Mouse (Mus musculus) thymus, adult 2 months (tissue): ENCODE measurements at regions not wholly inside any gene's neighbourhood (a gene's known extent, or its start where the extent isn't known, plus 50 kb on each side); places are given as distances from the start of the nearest gene placed in this dataset.

Experiments used
- DNase-seq: peaks from one replicate; pipeline ENCODE4 v3.0.0; 2021
- H3K27ac ChIP-seq: fragments of 200-500 bp; 2 replicates; pipeline ENCODE4 v1.5.1; 2012; ENCODE audit warnings: low read length, control low read depth; ENCODE audit not compliant: control insufficient read depth, insufficient read depth
- H3K27me3 ChIP-seq: fragments of 200-500 bp; 2 replicates; pipeline ENCODE4 v1.6.1; 2012; ENCODE audit warnings: mild to moderate bottlenecking, low read length, moderate library complexity, mixed read lengths; ENCODE audit not compliant: control insufficient read depth, insufficient read depth
- H3K36me3 ChIP-seq: fragments of 200-500 bp; 2 replicates; pipeline ENCODE4 v1.6.1; 2012; ENCODE audit warnings: mild to moderate bottlenecking, low read length, moderate library complexity; ENCODE audit not compliant: control insufficient read depth, insufficient read depth
- H3K4me1 ChIP-seq: fragments of 200-500 bp; replicated peaks from 2 replicates; pipeline ENCODE4 v1.6.1; 2012; ENCODE audit warnings: low read length; ENCODE audit not compliant: control insufficient read depth, insufficient read depth
- H3K4me3 ChIP-seq: fragments of 200-500 bp; 2 replicates; pipeline ENCODE4 v1.5.1; 2012; ENCODE audit warnings: mild to moderate bottlenecking, low read length, control low read depth, moderate library complexity; ENCODE audit not compliant: control insufficient read depth, insufficient read depth
- CTCF ChIP-seq: fragments of 200-500 bp; IDR thresholded peaks from 2 replicates; pipeline ENCODE4 v1.5.1; 2012; ENCODE audit warnings: mild to moderate bottlenecking, control low read depth, low read length, moderate library complexity, borderline replicate concordance; ENCODE audit not compliant: control insufficient read depth, poor library complexity, insufficient read depth; ENCODE audit errors: extremely low read depth
- POLR2A ChIP-seq: fragments of 200-500 bp; IDR thresholded peaks from 2 replicates; pipeline ENCODE4 v1.6.1; 2012; ENCODE audit warnings: mild to moderate bottlenecking, low read length, control low read depth, moderate library complexity; ENCODE audit not compliant: control insufficient read depth, poor library complexity, insufficient read depth; ENCODE audit errors: extremely low read depth
- WGBS: fragments of 180-500 bp; shearing (Covaris S2); methylation state at CpG from one replicate; pipeline ENCODE4 v1.1.7; 2018; 5-methylcytosine and 5-hydroxymethylcytosine counted together

DNA sequence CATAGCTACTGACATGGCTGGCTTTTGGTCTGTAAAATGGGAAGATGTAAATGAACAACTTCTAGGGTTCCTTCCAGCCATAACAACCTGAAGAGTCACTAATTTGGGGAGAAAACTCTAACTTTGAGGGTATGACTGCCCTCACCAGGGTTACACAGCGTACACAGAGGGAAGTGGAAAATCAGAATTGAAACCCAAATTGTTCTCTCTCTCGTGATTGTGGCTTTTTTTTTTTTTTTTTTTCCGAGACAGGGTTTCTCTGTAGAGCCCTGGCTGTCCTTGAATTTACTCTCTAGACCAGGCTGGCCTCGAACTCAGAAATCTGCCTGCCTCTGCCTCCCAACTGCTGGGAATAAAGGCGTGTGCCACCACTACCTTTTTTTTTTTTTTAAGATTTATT lies 80.4 kb upstream of the Pmfbp1 start:
- DNase-seq: no peak
- TF ChIP-seq CTCF: no peak
- no peak for TF ChIP-seq POLR2A
- Histone ChIP-seq H3K27me3 (no peaks in the 10 kb centered on the region), H3K4me1 (no peaks in the 10 kb centered on the region), H3K4me3 (no peak overlapping the region), H3K27ac (no peak overlapping the region), H3K36me3 (no peaks in the 10 kb centered on the region)
- WGBS: 65% methylated on average over 5 of the region's 5 CpGs

- H3K4me3 ChIP-seq: no peak overlapping the region
- H3K4me1 ChIP-seq: no peaks in the 10 kb centered on the region
- H3K27ac ChIP-seq: no peak overlapping the region
- 87% methylated on average over 4 of the region's 4 CpGs for WGBS
- H3K27me3 ChIP-seq: no peaks in the 10 kb centered on the region
- H3K36me3 ChIP-seq: no peaks in the 10 kb centered on the region
- TF ChIP-seq CTCF (no peak), POLR2A (no peak)
- DNase-seq: no peak
Measured at GRCm38 (mm10) chr8:109415315-109415714, 78.5 kb upstream of the Pmfbp1 start.

- H3K27ac ChIP-seq: no peak overlapping the region
- WGBS: 45% methylated on average over 11 of the region's 11 CpGs
- no peak for DNase-seq
- no peaks in the 10 kb centered on the region for H3K27me3 ChIP-seq
- no peak overlapping the region for H3K4me3 ChIP-seq
- H3K4me1 ChIP-seq: no peaks in the 10 kb centered on the region
- TF ChIP-seq CTCF (no peak), POLR2A (no peak)
- no peaks in the 10 kb centered on the region for H3K36me3 ChIP-seq
Measured at GRCm38 (mm10) chr8:109415906-109416305, 77.9 kb upstream of the Pmfbp1 start.

DNA sequence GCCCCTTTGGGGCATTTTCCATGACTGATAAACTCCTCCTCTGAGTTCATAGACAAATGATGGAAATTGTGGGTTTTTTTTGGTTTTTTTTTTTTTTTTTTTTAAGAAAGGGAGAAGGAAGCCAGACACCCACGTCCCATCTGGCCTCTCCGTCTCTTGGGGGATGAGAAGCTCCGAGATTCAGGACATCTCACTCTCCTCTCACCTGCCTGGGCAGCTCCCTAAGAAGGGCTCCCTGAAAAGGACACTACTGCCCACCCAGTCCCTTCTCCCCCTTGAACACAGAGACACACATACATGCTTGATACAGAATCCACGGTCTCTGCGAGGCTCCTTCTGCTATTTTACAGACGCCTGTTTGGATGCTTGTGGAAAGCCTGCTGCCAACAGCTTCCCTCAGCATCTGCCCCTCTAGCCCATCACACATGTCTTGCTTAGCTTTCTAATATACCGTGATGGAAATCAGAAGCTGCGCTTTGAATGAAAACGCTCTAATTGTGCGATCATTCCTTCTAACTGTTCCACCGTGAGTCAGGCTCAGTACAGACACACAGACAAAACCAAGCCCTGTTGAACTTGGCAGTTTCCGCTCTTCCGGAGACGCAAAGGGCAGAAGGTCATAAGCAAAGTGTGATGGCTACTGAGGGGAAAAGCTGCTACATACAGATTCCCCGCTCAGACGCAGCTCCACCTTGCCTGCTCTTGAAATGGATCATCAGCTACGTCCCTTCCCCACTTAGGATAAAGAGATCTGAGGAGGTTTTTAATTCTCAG lies 77.3 kb upstream of the Pmfbp1 start:
- Histone ChIP-seq H3K4me3 (no peak overlapping the region), H3K36me3 (no peaks in the 10 kb centered on the region), H3K27ac (no peak overlapping the region), H3K27me3 (no peaks in the 10 kb centered on the region), H3K4me1 (no peaks in the 10 kb centered on the region)
- no peak for TF ChIP-seq POLR2A
- TF ChIP-seq CTCF: no peak
- no peak for DNase-seq
- 82% methylated on average over 17 of the region's 17 CpGs for WGBS

GRCm38 (mm10) chr8:109417222-109417621 lies 76.6 kb upstream of the Pmfbp1 start:
- TF ChIP-seq CTCF: no peak
- TF ChIP-seq POLR2A: no peak
- no peaks in the 10 kb centered on the region for H3K4me1 ChIP-seq
- H3K27ac ChIP-seq: no peak overlapping the region
- no peaks in the 10 kb centered on the region for H3K27me3 ChIP-seq
- H3K4me3 ChIP-seq: no peak overlapping the region
- 45% methylated on average over 5 of the region's 5 CpGs for WGBS
- no peaks in the 10 kb centered on the region for H3K36me3 ChIP-seq
- no peak for DNase-seq

DNA sequence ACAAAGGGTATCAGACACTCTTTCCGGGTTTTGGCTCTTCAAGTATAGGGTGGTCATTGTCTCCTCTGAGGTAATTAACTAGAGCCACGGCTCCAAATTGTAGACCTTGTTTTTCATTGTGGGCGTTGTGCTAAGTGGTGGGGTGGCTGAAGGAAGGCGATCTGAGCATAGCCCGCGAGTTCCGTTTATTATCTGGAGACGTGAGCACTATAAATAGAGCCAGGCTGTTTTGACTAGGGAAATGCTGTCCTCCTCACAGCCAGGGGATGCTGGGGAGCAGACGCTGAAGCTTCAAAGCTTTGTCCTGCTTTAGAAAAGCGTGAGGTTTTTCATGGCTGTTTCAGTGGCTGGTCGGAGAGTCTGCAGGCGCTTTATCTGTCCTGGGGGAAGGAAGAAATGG lies 75.9 kb upstream of the Pmfbp1 start:
- WGBS: 41% methylated on average over 12 of the region's 12 CpGs
- Histone ChIP-seq H3K36me3 (no peaks in the 10 kb centered on the region), H3K4me1 (no peaks in the 10 kb centered on the region), H3K27ac (no peak overlapping the region), H3K4me3 (no peak overlapping the region), H3K27me3 (no peaks in the 10 kb centered on the region)
- DNase-seq: no peak
- TF ChIP-seq CTCF (no peak), POLR2A (no peak)
